Comparison of ENCODE assay signal across 9 mouse cellular contexts in the genomic region with DNA sequence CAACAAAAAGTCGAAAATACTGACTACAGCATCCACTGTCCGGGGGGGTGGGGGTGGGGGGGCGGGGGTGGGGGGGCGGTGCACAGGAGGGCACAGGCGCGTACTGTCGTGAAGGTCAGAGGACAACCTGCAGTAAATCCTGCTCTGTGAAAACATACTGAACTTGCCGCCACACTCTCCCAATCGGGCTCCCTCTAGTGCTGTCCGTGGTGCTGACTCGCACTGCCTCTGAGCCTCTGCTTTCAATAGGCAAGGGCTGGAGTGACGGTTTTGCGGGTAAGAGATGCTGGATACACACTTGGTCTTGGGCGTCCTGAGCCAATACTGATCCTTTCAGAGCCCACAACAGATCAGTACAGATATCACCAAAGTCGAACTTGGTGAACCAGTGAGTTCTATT. TPM values are rescaled to one million over a fixed set of nuclear protein-coding genes. Genes with fewer than 3 reads are reported as not detected.
DNase-seq lines count a peak whose midpoint lies in the region; TF ChIP-seq lines count a peak whose summit lies in the region.
"Had no signal": no experiment of that assay in that cellular context is flagged by ENCODE, and none has a peak within 500 bp of the region (broad histone marks: within the 10 kb centered on the region; RNA-seq: fewer than 3 reads in every experiment).

No protein-coding gene starts in this region.

- H3K36me3 ChIP-seq in kidney, adult 2 months (ENCODE audit: control insufficient read depth, insufficient read depth, low read length), result no peaks in the 10 kb centered on the region
- H3K36me3 ChIP-seq in thymus, adult 2 months (ENCODE audit: control insufficient read depth, insufficient read depth, low read length), result no peaks in the 10 kb centered on the region
- H3K36me3 ChIP-seq: limb, embryonic 12.5 days had no signal

- WGBS in kidney, adult 2 months, result 4% methylated on average over 15 of the region's 15 CpGs
- 4% methylated on average over 15 of the region's 15 CpGs for WGBS in thymus, adult 2 months

- H3K4me1 ChIP-seq in kidney, adult 2 months (ENCODE audit: control insufficient read depth, insufficient read depth, low read length), result 0 out of 2 replicates have a peak, but pooled peaks cover 1% of the 10 kb centered on the region
- H3K4me1 ChIP-seq in thymus, adult 2 months (replicated peaks; ENCODE audit: control insufficient read depth, insufficient read depth, low read length), result peaks cover 4% of the 10 kb centered on the region; the same call in 1 of the 2 replicates

- TF ChIP-seq POLR2A in kidney, adult 2 months (IDR thresholded peaks at IDR 0.05; ENCODE audit: low read depth, low read length), result no peak
- no peak for TF ChIP-seq POLR2A in thymus, adult 2 months (IDR thresholded peaks at IDR 0.05; ENCODE audit: control insufficient read depth, extremely low read depth, insufficient read depth, low read length, poor library complexity)

- no peak overlapping the region for H3K4me3 ChIP-seq in left cerebral cortex, adult 2 months
- H3K4me3 ChIP-seq in kidney, adult 2 months (ENCODE audit: insufficient read depth, low read depth, low read length), result no peak overlapping the region
- H3K4me3 ChIP-seq in thymus, adult 2 months (ENCODE audit: control insufficient read depth, insufficient read depth, low read length), result no peak overlapping the region
- H3K4me3 ChIP-seq: limb, embryonic 12.5 days had no signal

- intact Hi-C loops in left cerebral cortex, adult 2 months (cut with DNase I), result no loop called here

- no peaks in the 10 kb centered on the region for H3K27me3 ChIP-seq in kidney, adult 2 months (replicated peaks; ENCODE audit: control insufficient read depth, insufficient read depth, low read length)
- H3K27me3 ChIP-seq in thymus, adult 2 months (ENCODE audit: control insufficient read depth, insufficient read depth, low read length), result no peaks in the 10 kb centered on the region
- H3K27me3 ChIP-seq: limb, embryonic 12.5 days had no signal

- DNase-seq in left cerebral cortex, adult 2 months (ENCODE audit: extremely low spot score in 1 of 2, low spot score in 2 of 2), result no peak
- DNase-seq in left cerebral cortex, adult 8-10 months (ENCODE audit: low spot score in 2 of 2), result no peak
- peak; percentile 52 for DNase-seq in WW6 (ENCODE audit: low read depth, low spot score)
- peak; percentile 72 for DNase-seq in embryo, embryonic 9.5 days (ENCODE audit: extremely low spot score)
- peak; percentile 70 for DNase-seq in kidney, adult 2 months
- DNase-seq in lung, postnatal 36 days, result peak; percentile 70
- DNase-seq in thymus, adult 2 months, result peak; percentile 66
- DNase-seq in cerebellum, adult 18-20 months, result no peak

- TF ChIP-seq CTCF in left cerebral cortex, adult 2 months (IDR thresholded peaks at IDR 0.05), result peak; percentile 17; the same call in 1 of the 2 replicates
- TF ChIP-seq CTCF in kidney, adult 2 months (conservative IDR thresholded peaks at IDR 0.05; ENCODE audit: insufficient read depth, insufficient read length, low read depth, low read length), result no peak
- no peak for TF ChIP-seq CTCF in thymus, adult 2 months (IDR thresholded peaks at IDR 0.05; ENCODE audit: borderline replicate concordance, control insufficient read depth, extremely low read depth, insufficient read depth, low read length, poor library complexity)

- no peak overlapping the region for H3K27ac ChIP-seq in left cerebral cortex, adult 2 months
- no peak overlapping the region for H3K27ac ChIP-seq in kidney, adult 2 months (ENCODE audit: insufficient read depth, low read depth, low read length)
- no peak overlapping the region for H3K27ac ChIP-seq in thymus, adult 2 months (ENCODE audit: control insufficient read depth, insufficient read depth, low read length)
- H3K27ac ChIP-seq: limb, embryonic 12.5 days had no signal

RNA-seq across cellular contexts. Expression of a gene that starts 3.9 kb away (rescaled TPM):
- total RNA-seq in left cerebral cortex, adult 2 months (2021), result 10 to 100 TPM; 63.3 to 64.4 TPM
- 10 to 100 TPM; 56.5 to 59.8 (median 58.3) TPM for total RNA-seq in left cerebral cortex, adult 8-10 months (2022)
- 5.2 and 5.7 TPM in 2 replicates for polyA plus RNA-seq in kidney, adult 2 months (2012; rRNA removed)
- 4.6 and 5.8 TPM in 2 replicates for polyA plus RNA-seq in thymus, adult 2 months (2012; rRNA removed)

RNA-seq across cellular contexts. Expression of a gene that starts 13.8 kb away (rescaled TPM):
- 10 to 100 TPM; 32.3 to 33.4 TPM for total RNA-seq in left cerebral cortex, adult 2 months (2021)
- total RNA-seq in left cerebral cortex, adult 8-10 months (2022), result 10 to 100 TPM; 30.6 to 34.2 (median 33.4) TPM
- polyA plus RNA-seq in kidney, adult 2 months (2012; rRNA removed), result 7.7 and 10.2 TPM in 2 replicates
- polyA plus RNA-seq in thymus, adult 2 months (2012; rRNA removed), result 8.7 and 11.8 TPM in 2 replicates

RNA-seq across cellular contexts. Expression of a gene that starts 27.2 kb away (rescaled TPM):
- 1 to 10 TPM in 1 of 2 experiments, under 1 TPM in 1; 0.79 to 1.1 TPM for total RNA-seq in left cerebral cortex, adult 2 months (2021)
- total RNA-seq in left cerebral cortex, adult 8-10 months (2022), result 1 to 10 TPM in 2 of 4 experiments, under 1 TPM in 2; 0.72 to 1.9 (median 1.0) TPM
- 0.14 TPM in 1 of 2 replicates, not detected in the other for polyA plus RNA-seq in kidney, adult 2 months (2012; rRNA removed)
- 0.24 TPM in 1 of 2 replicates, not detected in the other for polyA plus RNA-seq in thymus, adult 2 months (2012; rRNA removed)
- polyA plus RNA-seq: limb, embryonic 12.5 days had no signal

RNA-seq across cellular contexts. Expression of a gene that starts 38.3 kb away (rescaled TPM):
- total RNA-seq in left cerebral cortex, adult 2 months (2021), result 1 to 10 TPM; 1.1 to 1.9 TPM
- 1 to 10 TPM in 2 of 4 experiments, under 1 TPM in 2; 0.59 to 2.9 (median 0.95) TPM for total RNA-seq in left cerebral cortex, adult 8-10 months (2022)
- not detected in 2 replicates for polyA plus RNA-seq in kidney, adult 2 months (2012; rRNA removed)
- 1.1 and 1.3 TPM in 2 replicates for polyA plus RNA-seq in thymus, adult 2 months (2012; rRNA removed)

RNA-seq across cellular contexts. Expression of a gene that starts 48.1 kb away (rescaled TPM):
- 10 to 100 TPM; 41.7 to 47.0 TPM for total RNA-seq in left cerebral cortex, adult 2 months (2021)
- total RNA-seq in left cerebral cortex, adult 8-10 months (2022), result 10 to 100 TPM; 34.8 to 39.2 (median 39.1) TPM
- 99.0 and 102 TPM in 2 replicates for polyA plus RNA-seq in kidney, adult 2 months (2012; rRNA removed)
- 100 and 102 TPM in 2 replicates for polyA plus RNA-seq in thymus, adult 2 months (2012; rRNA removed)

Comparison
In these comparisons a context has a peak if more than half of its experiments do, and no peak if none do; other contexts are left out.
1. DNase-seq: peak in WW6 (single experiment), embryo, embryonic 9.5 days (single experiment), kidney, adult 2 months (single experiment), lung, postnatal 36 days (single experiment) and thymus, adult 2 months (single experiment); none in left cerebral cortex, adult 2 months (0 of 2), left cerebral cortex, adult 8-10 months (0 of 2) and cerebellum, adult 18-20 months (0 of 2).